Mouse (Mus musculus) myocyte (in vitro differentiated cells): Measurements from ENCODE around the gene Gga1.

Source experiments
- CEBPB ChIP-seq: IDR thresholded peaks from 2 replicates; pipeline ENCODE4 v1.6.1; 2011; ENCODE audit warnings: mild to moderate bottlenecking, moderate library complexity; ENCODE audit not compliant: poor library complexity, insufficient read depth, severe bottlenecking
- E2F4 ChIP-seq: IDR thresholded peaks from one replicate; pipeline ENCODE4 v1.6.1; 2011; ENCODE audit warnings: mild to moderate bottlenecking, control low read depth, moderate library complexity; ENCODE audit not compliant: insufficient read depth
- MAX ChIP-seq: IDR thresholded peaks from one replicate; pipeline ENCODE4 v1.6.1; 2011; ENCODE audit warnings: low read depth, mild to moderate bottlenecking, control low read depth
- MYOD1 ChIP-seq, 3 experiments: IDR thresholded peaks; one replicate each; pipeline ENCODE4 v1.6.1; 2011; ENCODE audit warnings: control low read depth in 2 of 3, low read depth in 2 of 3, mild to moderate bottlenecking in 2 of 3, moderate library complexity in 1 of 3; ENCODE audit not compliant: insufficient read length in 2 of 3, control insufficient read depth in 1 of 3
- MYOG ChIP-seq, 3 experiments: IDR thresholded peaks; one replicate each; pipeline ENCODE4 v1.6.1; 2011; ENCODE audit warnings: control low read depth in 2 of 3, low read depth in 2 of 3, mild to moderate bottlenecking in 2 of 3; ENCODE audit not compliant: insufficient read length in 2 of 3, control insufficient read depth in 1 of 3, insufficient read depth in 1 of 3
- POLR2A ChIP-seq: IDR thresholded peaks from one replicate; pipeline ENCODE4 v1.6.1; 2011; ENCODE audit warnings: low read depth, mild to moderate bottlenecking, control low read depth, moderate library complexity; ENCODE audit not compliant: insufficient read length
- POLR2AphosphoS2 ChIP-seq: IDR thresholded peaks from one replicate; pipeline ENCODE4 v1.6.1; 2011; ENCODE audit warnings: low read depth, control low read depth; ENCODE audit not compliant: insufficient read length
- TCF12 ChIP-seq: IDR thresholded peaks from one replicate; pipeline ENCODE4 v1.6.1; 2011; ENCODE audit warnings: mild to moderate bottlenecking, control low read depth; ENCODE audit not compliant: poor library complexity, insufficient read depth, severe bottlenecking
- USF1 ChIP-seq: IDR thresholded peaks from one replicate; pipeline ENCODE4 v1.6.1; 2011; ENCODE audit warnings: low read depth, mild to moderate bottlenecking, control low read depth, moderate library complexity

- TF ChIP-seq POLR2A, result no peak
- TF ChIP-seq USF1, result no peak
- TF ChIP-seq MAX, result no peak
- TF ChIP-seq TCF12, result no peak
- no peak for TF ChIP-seq E2F4
- TF ChIP-seq POLR2AphosphoS2, result no peak
- no peak for TF ChIP-seq MYOD1 (IDR thresholded peaks at IDR 0.05; ENCODE audit: control insufficient read depth in 1 of 3, insufficient read length in 2 of 3, low read depth in 2 of 3)
- no peak for TF ChIP-seq MYOG (IDR thresholded peaks at IDR 0.05; ENCODE audit: control insufficient read depth in 1 of 3, insufficient read depth in 1 of 3, insufficient read length in 2 of 3, low read depth in 2 of 3)
- no peak for TF ChIP-seq CEBPB
These were observed 47.4 kb upstream of the Gga1 start for GRCm38 (mm10) chr15:78829636-78830035.
